Mouse (Mus musculus) brain, embryonic 14.5 days (tissue): ENCODE data around the gene Cmc2.

ENCODE experiments used
- CTCF ChIP-seq: fragments of 200-500 bp; IDR thresholded peaks from 2 replicates; pipeline ENCODE4 v1.5.1; 2012; ENCODE audit warnings: inconsistent platforms, mild to moderate bottlenecking, moderate library complexity, borderline replicate concordance; ENCODE audit not compliant: insufficient read depth, insufficient read length; ENCODE audit errors: extremely low read depth
- POLR2A ChIP-seq: fragments of 200-500 bp; IDR thresholded peaks from 2 replicates; pipeline ENCODE4 v1.6.1; 2012; ENCODE audit warnings: mild to moderate bottlenecking, inconsistent platforms, borderline replicate concordance; ENCODE audit not compliant: poor library complexity, insufficient read depth, insufficient read length, severe bottlenecking; ENCODE audit errors: extremely low read depth

DNA sequence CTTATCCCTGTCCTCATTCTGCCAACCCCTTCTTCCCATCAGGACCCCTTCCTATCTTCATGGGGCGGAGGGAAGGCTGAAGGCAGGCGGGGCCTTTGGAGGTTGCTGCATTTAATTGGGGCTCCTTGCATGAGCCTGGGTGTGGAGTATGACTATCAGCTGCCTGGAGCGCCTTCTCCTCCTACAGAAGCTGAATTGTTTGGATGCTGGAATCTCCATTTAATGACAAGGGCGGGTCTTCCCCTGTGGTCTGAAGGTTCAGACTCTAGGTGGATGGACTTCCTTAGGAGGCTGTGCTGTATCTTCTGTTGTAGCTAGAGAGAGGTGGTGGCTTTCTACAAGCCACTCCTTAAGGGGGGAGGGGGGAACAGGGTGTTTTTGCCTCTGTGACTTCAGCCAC, 13.7 kb upstream of the Cmc2 start:
- TF ChIP-seq CTCF (no peak), POLR2A (no peak)
